Mouse (Mus musculus): Measurements from ENCODE around the gene Zmynd12.

DNA sequence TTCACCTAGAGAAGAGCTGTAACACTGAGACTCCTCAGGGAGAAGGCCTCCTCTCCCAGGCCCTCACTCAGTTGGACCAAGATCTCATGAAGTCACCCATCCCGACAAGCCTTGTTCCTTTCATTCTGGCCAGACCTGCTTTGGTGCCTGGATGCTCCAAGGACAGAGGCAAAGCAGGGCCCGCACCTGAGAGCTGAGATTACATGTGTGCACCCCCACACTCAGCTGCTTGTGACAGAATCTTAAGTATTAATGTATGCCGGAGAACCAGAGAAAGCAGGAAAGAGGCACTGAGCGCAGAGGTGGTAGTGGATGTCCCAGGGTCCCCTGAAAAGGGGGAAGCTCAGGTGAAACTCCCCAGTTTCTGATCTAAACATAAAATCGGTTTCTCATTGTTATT is 30.5 kb downstream of the Zmynd12 start:
- no peak for TF ChIP-seq CTCF (IDR thresholded peaks at IDR 0.05; ENCODE audit: borderline replicate concordance, control insufficient read depth, extremely low read depth, insufficient read depth, low read length, poor library complexity)
- TF ChIP-seq POLR2A (IDR thresholded peaks at IDR 0.05; ENCODE audit: control insufficient read depth, extremely low read depth, insufficient read depth, low read length, poor library complexity): no peak

All from thymus, adult 2 months (tissue).